Mouse (Mus musculus) lung, adult 18-20 months (tissue): ENCODE results near the gene Gm16253.
"Not testable (repeated sequence)": the region's sequence is repeated elsewhere in the genome, so short reads cannot be mapped to it uniquely, and the experiment has no call there.

ENCODE experiments used
- DNase-seq, 2 experiments: peaks; one replicate each; pipeline ENCODE4 v3.0.0; 2022; ENCODE audit warnings: mixed read lengths in 2 of 2

The Gm16253 gene

GRCm38 (mm10) chr3:96599069-96599393, 22.2 kb downstream of the Gm16253 start:
- no peak for DNase-seq

- no peak for DNase-seq
Observed at GRCm38 (mm10) chr3:96599411-96599810, 22.6 kb downstream of the Gm16253 start.

GRCm38 (mm10) chr3:96600639-96601250, 24.0 kb downstream of the Gm16253 start, which contains the start of gene Lix1l:
Gene Lix1l, plus strand, starts transcription at chr3:96601149.
- peak; percentile 95 to 96 for DNase-seq

- peak; percentile 73 to 79 for DNase-seq
Observed at GRCm38 (mm10) chr3:96601251-96601787, 24.5 kb downstream of the Gm16253 start.

- no peak for DNase-seq
Observed at GRCm38 (mm10) chr3:96601941-96602703, 25.3 kb downstream of the Gm16253 start.

- DNase-seq = no peak
Observed at GRCm38 (mm10) chr3:96602704-96603084, 25.9 kb downstream of the Gm16253 start.

DNA sequence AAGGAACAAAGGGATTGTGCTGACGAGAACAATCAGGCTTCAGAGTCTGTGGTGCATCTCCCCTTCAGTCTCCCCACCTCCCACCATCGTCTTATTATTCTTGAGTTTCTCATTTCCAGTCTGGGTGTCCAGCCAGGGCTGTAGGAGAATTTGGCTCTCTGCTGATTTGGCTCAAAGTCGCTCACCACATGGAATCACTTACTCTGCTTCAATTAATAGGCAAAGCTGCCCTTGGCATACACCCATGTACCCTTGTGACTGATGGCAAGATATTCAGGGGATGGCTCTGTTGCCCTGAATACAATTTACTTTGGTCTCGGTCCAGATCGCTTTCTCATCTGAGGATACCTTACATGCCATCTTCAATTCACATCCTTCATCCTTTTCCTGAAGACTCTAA, 26.5 kb downstream of the Gm16253 start:
- DNase-seq = no peak

GRCm38 (mm10) chr3:96606007-96606406, 29.2 kb downstream of the Gm16253 start:
- DNase-seq = not testable (repeated sequence)

DNA sequence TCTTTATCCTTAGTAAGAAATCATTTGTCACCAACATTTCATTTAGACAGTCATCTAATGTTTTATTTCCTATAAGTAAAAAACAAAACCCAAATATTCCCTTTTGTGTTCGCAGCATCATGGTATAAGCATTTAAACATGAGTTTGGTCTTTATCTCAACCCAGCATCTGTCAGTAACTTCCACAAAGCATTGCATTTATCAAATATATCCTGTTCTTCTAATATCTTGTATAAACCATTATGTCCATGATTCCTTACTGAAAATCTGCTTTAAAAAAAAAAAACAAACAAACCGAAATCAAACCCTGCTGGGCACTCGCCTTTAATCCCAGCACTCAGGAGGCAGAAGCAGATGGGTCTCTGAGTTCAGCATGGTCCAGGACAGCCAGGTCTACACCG, 29.8 kb downstream of the Gm16253 start:
- DNase-seq = no peak

GRCm38 (mm10) chr3:96617941-96618340, 41.2 kb downstream of the Gm16253 start:
- no peak for DNase-seq

DNA sequence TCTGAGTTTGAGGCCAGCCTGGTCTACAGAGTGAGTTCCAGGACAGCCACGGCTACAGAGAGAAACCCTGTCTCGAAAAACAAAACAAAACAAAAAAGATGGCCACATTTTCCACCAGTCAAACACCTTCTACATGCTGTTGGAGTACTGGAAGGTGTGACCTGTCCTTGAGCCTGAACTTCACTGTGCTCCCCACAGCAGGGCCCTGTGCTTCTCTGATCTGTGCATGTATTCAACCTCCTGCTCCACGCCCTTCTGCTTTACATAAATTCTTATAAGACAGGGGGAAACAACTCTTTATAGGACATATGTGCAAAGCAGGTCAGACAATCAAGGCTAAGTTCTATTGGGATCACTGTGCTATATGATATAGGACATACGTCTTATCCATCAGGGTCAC, 46.4 kb downstream of the Gm16253 start:
- DNase-seq = no peak

GRCm38 (mm10) chr3:96629729-96630600, 53.2 kb downstream of the Gm16253 start, which contains the start of gene Rbm8a:
Gene Rbm8a, plus strand, starts transcription at chr3:96629933.
- DNase-seq = peak; percentile 96 to 97
